Mouse (Mus musculus) embryo, embryonic 10.5 days (tissue): Measurements from ENCODE around the gene Ccdc85b.
"Not testable (repeated sequence)": the region's sequence is repeated elsewhere in the genome, so short reads cannot be mapped to it uniquely, and the experiment has no call there.

Experiments
- DNase-seq: peaks from one replicate; pipeline ENCODE4 v3.0.0-alpha.2; 2015; ENCODE audit warnings: low spot score

Gene Ccdc85b

DNA sequence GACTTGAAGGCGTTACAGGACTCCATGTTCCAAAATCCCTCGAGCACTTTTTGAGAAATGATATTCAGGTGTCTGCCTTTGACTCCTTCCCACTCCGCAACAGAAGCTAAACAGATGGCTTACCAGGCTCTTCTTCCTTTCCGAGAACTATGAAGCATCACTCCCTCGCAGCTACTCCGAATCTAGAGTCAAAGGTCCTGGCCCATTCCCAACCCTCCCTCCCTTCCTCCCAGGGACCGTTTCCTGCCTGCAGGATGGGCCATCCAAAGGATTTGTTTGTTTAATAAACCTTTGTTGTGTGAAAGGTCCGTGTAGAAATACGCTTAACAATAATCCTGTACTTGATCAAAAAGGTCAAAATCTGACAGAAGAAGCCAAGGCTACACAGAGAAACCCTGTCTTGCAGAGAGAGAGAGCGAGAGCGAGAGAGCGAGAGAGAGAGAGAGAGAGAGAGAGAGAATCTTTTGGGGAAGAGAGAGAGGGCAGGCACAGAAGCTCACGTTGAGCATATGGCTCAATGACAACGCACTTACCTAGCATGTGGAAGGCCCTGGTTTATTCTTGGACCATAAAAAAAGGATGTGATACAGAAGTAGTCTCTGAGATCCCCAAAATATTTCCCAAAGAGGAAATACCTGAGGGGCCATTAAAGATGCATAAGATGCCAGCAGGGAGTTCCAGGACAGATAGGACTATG is at the start of gene Ccdc85b:
TSS of gene Ccdc85b (minus strand) at position 149 of the 697 bp plus-strand sequence.
- no peak for DNase-seq

DNA sequence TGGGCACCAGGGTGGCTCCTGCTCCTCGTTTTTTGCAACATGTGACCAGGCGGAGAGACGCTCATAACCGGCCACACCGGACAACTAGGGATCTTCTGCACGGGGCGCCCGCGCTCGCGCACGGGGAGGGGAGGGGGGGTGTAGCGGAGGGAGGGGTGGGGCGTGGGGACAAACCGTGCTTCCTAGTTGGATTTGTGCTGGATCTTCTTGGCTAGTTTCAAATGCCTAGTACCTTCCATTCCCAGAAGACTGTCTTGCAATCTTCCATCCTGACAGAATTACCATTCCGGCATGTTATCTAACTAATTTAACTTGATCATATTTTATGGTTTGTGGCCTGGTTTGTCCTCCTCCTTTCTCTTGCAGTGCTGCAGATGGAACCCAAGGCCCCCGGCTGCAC is 46.0 kb upstream of the Ccdc85b start, which contains the start of gene 1700020D05Rik:
TSS of gene 1700020D05Rik (minus strand) at position 101 of the 400 bp plus-strand sequence.
- no peak for DNase-seq

DNA sequence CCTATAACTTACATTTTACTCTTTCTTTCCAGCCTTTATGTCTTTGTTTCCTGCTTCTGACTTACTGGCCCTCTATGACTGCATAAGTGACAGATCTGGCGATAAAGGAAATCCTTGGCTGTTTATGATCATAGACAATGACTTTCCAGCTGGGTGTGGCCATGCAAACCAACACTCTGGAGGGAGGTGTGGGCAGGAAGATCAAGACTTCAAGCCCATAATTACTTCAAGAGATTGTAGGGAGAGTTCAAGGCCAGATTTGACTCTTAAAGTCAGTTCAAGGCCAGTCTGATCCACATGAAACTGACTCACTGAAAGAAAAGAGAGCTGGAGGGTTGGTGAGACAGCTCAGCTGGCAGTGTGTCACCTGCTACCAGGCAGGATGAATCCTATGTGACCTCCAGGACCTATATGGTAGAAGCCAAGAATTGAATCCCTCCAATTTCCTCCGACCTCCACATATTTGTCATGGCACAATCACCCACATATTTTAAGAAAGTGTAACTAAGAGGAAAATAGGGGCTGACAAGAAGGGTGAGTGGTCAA is 42.7 kb upstream of the Ccdc85b start:
- DNase-seq = no peak

DNA sequence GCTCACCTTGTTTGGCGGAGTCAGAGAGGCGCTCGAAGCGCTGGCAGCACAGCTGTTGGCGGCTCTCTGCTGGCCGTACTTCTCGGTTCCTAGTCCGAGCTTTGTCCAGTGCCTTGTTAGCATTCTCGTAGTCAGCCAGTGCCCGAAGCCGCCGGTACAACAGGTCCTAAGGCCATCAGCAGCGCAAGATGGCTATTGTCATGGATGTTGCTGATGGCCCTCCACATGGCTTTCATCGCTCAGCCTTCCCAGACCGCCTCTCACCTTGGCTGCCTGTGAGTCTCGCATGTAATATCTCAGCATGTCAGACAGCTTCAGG is 38.3 kb upstream of the Ccdc85b start:
- DNase-seq = no peak

DNA sequence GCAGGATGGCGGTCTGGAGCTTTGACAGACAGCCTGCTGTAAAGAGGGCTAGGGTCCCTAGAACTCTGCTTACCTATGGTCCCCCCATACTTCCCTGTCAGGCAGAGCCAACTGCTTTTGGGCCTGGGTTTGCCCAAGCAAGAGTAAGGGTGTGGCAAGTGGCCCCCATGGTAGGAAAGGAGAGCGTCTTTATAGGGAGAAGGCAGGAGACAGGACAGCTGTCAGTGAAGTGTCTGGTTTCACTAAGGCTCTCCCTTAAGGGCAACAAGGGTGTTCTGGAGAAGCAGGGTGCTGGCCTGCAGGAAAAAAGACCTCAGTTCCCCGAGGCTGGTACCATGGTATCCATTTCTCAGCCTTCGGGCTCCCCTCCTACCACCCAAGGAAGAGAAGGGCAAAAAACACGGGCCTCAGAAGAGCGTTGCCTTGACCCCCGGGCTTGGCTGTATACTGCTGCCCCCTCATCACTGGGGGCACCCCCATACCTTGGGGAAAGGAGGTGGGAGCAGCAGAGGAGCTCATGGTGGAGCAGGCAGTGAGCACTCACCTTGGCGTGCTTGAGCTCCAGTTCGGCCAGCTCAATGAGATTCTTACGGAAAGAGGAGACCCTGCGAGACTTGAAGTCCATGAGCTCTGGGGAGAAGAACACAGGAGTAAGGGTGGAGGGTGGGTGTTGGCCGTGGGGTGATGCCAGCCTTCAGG is 37.8 kb upstream of the Ccdc85b start:
- DNase-seq = no peak

DNA sequence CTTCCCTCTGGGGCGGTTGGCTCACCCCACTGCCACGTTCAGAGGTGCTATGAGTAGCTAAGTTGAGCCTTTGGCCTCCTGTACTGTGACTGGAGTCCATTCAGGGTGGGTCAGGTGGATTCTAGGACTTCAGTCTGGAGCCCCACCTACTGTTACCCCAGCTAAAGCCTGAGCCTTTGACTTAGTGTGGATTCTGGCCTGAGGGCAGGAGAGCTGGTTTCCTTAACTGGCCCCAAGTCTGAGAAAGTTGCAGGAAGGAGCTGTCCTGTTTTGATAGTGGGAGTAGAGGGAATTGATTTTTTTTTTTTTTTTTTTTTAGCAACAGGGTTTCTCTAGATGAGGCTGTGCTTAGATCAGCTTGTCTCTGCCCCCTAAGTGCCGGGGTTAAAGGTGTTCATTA is 36.6 kb upstream of the Ccdc85b start:
- DNase-seq = no peak

DNA sequence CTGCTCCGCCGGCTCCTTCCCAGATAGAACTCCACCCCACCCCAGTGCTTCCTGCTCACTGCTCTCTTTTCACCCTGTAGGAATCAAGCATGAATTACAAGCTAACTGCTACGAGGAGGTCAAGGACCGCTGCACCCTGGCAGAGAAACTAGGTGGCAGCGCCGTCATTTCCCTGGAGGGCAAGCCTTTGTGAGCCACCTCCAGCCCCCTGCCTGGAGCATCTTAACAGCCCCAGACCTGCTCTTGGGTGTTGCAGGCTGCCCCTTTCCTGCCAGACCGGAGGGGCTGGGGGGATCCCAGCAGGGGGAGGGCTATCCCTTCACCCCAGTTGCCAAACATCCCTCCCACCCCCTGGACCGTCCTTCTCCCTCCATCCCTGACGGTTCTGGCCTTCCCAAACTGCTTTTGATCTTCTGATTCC is 35.6 kb upstream of the Ccdc85b start:
- DNase-seq = not testable (repeated sequence)

DNA sequence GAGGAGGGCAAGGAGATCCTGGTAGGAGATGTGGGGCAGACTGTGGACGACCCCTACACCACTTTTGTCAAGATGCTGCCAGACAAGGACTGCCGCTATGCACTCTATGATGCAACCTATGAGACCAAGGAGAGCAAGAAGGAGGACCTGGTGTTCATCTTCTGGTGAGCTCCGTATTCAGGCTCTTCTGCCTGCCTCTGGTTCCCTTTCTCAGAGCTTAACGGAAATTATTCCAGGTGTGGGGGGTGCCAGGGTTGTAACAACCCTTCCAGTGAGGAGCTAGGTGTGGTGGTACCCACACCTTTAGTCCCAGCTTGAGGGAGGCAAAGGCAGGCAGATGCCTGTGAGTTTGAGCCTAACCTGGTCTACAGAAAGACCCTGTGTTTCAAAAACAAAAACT is 34.9 kb upstream of the Ccdc85b start:
- DNase-seq = no peak

DNA sequence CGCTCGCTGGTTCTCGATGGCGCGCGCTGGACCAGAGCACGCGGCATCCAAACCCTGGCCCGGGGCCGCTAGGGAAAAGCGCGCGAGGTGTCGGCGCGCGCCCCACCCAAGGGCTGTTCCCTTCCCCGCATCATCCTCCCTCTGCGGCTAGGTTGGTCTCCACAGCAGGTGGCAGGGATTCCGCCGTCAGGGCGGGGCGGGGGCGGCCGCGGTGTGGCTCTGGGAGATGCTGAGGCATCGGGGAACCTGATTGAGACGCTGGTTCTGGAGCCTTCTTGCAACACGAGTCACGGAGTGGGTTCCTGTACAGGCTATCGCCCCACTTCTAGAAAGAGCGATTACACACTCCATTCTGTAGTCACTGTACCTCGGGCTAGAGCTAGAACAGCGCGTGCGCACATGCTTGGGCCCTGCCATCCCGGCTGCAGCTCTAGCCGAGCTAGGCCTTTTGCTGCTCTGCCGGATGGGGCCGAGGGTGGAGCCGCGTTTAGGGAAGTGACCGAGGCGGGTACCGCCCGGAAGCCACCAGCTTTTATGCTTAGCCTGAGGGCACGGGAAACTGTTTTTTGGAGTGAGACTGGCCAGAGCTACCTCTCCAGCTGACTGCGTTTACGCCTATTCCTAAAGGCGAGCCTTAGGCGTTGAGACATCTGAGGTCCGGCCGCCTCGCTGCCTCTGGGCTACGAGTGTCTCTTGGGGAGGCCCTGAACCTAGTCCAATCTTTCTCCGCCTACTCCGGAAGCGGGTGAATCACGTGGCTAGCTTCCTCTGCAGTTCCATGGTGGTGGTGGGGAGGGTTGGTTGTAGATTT is 33.4 kb upstream of the Ccdc85b start:
- DNase-seq = peak; percentile 86

DNA sequence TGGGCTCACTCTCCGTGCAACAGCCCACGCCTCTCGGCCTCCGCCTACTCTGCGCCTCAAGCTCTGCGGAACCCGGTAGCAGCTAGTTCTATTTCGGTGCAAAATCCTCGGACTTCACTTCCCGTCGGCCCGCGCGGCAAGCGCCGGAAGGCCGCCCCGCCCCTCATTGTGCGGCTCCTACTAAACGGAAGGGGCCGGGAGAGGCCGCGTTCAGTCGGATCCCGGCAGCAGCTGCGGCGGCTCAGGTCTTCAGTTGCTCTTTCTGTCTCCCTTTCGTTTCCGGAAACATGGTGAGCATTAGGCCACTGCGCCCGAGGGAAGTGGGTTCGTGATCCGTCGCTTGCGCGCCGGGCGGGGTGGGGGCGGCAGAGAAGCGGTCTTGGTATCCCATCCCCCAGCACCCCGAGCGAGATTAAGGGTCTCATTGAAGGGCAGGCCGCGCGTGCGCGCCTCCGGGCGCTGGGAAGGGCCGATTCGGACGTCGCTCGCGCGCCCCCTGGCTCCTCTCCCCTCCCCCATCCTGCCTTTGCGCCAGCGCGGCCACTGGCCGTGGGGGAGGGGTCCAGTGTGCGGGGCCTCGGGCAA is 32.7 kb upstream of the Ccdc85b start, which contains the start of gene Cfl1:
TSS of gene Cfl1 (plus strand) at position 143 of the 585 bp plus-strand sequence.
- DNase-seq = peak; percentile 97

DNA sequence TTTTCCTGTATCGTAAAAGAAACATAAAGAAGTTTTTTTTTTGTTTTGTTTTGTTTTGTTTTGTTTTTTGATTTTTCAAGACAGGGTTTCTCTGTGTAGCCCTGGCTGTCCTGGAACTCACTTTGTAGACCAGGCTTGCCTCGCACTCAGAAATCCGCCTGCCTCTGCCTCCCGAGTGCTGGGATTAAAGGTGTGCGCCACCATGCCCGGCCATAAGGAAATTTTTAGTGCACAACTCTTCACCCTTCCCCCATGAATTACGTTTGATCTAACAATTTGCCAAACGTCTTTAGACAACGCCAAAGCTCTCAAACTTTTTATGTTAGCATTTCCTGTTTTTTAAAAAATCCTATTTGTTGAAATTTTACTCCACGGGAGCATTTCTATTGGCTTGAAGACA is 32.0 kb upstream of the Ccdc85b start:
- DNase-seq = not testable (repeated sequence)

DNA sequence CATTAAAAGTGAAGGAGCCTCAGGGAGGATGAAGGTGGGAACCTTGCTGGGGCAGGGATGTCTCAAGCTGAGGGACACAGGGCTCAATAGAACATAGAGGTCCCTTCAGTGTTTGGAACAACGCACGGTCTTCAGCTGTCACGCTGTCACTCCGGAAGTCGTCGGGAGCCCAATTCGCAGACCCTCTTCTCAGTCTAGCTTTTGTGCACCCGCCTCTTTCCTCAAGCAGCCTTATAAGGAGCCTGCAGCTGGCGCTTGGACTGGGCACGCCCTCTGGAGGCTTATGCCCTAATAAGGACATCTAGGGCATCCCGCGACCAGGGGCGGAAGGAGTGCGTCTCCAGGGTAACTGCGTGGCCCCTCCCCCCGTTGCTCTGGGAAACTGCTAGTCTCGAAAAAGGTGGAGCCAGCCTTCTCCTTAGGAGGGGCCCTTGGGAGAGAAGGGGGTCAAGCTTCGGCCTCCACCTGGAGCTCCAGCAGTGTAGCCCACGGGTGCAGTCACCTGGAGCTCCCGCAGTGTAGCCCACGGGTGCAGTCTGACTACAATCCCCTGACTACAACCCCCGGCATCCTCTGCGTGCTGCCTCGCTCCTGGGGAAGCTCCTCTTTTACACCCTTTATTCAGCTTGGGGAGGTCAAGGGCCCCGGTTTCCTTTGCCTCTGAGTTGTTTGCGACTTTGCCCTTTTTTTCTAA is 31.3 kb upstream of the Ccdc85b start:
- DNase-seq = peak; percentile 100

DNA sequence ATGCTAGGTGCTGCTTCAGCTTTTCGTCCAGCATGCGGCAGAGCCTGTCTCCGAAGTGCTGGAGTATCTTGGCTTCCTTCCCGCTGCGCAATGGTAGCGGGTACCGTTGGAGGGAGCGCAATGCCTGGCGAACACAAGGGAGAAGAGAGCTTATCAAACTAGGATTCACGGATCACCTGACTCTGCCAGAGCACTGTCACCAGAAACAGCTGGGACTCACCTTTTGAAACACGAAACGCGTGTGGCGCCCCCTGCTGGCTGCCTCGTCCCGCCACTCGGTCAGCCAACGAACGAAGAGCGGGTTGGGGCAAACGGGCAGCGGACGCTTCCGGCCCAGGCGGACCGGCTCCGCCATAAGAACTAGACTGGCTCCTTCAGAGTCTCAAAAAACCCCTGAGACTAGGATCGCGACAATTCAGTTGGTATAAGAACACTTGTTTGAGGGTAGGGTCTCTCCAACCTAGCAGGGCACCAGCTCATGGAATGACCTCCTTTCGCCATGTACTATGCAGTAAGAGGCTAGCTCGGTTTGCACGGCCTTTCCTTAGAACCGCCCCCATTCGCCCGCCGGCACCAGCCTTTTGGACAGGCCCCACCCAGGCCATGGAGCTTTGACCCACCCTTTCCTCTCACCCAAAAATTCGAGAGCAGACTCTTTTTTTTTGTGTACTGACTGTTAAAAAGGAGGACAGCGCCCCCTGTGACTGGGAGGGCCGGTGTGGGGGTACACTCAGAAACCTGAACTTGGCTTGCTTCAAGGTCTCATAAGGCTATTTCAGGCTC is 30.3 kb upstream of the Ccdc85b start, which contains the start of gene Mus81:
TSS of gene Mus81 (minus strand) at position 635 of the 783 bp plus-strand sequence.
- DNase-seq = peak; percentile 98

DNA sequence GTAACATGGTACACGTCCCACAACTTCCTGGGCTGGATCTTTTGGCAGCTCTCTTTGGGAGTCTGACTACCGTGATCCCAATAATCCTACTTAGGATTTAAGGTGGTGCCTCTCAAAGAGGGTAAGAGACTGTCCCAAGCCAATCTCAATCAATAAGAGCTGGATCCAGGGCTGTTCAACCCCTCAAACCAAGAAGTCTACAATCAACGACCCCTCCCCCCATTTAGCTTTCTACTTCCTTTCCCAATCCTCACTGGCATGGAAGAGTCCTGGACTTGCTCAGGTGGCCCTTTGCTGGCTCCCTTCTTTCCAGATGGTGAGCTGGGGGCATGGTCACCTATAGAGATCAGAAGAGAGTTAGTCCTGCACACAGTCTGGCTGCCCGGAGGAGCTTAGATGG is 29.1 kb upstream of the Ccdc85b start:
- DNase-seq = no peak

DNA sequence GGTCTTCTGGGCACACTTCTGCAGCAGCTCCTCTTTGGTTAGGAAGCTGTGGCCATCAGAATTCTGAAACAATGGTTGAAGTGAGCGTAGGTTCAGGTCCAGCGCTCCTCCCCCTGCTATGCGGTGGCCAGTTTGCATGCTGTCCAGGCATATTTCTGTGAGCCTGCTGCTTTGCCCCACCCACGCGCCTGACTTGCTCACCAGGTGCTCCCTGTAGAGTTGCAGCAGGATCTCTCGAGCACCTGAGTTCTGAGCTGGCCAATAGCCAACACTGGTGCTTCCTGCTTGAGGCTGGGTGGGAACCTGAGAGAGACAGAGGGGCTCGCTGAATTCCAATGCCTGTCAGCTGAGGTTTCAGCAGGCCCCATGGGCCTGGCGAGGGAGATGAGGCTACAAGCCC is 28.6 kb upstream of the Ccdc85b start:
- no peak for DNase-seq

DNA sequence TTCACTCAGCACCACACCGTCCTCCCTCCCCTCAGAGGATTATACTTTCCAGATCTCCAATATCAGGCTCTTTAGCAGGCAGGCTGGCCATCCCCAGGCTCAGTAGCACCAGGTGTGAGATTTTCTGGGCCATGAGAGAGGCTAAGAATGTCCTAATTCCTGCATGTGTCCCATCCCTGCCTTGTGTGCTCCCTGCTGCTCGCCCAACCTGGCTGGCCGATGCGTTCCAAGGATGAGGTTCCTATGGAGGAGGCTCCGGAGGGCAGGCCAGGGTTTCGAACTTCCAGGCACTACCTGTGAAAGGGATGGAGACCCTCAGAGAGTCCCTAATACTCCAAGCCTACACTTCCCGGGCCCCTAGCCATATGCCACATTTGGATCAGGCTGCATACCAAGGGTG is 28.1 kb upstream of the Ccdc85b start:
- no peak for DNase-seq

DNA sequence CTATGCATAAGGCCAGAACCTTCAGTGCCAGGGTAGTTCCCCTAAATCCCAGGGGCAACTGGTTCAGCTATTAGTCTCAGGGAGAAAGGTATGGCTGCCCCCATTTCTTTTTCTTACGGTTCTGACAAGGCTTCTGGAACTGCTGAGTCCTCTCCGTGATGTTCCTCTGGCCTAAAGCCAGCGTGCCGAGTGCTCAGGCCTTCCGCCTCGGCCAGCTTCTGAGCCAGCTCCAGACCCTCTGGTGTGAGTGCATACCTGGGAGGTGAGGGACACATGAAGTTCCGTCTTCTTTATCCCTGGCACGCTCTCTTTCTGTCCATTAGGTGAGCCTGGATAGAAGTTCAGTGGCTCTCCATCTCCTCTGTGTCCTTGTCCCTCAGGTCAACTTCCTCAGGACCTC is 27.7 kb upstream of the Ccdc85b start:
- DNase-seq = no peak

DNA sequence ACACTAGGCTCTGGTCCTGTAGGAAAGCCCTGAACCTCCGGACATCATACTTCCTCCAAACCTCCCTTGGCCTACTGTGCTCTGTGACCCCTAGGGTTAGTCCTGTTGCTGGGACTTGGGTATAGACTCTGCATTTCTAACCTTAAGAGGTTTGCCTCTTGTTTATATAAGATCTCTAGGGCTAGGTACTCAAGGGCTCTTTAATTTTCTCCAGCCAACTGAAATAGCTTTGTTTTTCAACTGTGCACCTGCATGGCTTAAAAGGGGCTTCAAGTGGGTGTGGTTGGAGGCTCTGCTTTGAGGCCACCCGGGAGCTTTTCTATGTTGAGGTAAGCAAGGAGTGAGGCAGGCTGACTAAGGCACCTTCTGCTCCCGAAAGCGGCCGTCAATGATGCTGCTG is 26.8 kb upstream of the Ccdc85b start:
- DNase-seq = no peak

DNA sequence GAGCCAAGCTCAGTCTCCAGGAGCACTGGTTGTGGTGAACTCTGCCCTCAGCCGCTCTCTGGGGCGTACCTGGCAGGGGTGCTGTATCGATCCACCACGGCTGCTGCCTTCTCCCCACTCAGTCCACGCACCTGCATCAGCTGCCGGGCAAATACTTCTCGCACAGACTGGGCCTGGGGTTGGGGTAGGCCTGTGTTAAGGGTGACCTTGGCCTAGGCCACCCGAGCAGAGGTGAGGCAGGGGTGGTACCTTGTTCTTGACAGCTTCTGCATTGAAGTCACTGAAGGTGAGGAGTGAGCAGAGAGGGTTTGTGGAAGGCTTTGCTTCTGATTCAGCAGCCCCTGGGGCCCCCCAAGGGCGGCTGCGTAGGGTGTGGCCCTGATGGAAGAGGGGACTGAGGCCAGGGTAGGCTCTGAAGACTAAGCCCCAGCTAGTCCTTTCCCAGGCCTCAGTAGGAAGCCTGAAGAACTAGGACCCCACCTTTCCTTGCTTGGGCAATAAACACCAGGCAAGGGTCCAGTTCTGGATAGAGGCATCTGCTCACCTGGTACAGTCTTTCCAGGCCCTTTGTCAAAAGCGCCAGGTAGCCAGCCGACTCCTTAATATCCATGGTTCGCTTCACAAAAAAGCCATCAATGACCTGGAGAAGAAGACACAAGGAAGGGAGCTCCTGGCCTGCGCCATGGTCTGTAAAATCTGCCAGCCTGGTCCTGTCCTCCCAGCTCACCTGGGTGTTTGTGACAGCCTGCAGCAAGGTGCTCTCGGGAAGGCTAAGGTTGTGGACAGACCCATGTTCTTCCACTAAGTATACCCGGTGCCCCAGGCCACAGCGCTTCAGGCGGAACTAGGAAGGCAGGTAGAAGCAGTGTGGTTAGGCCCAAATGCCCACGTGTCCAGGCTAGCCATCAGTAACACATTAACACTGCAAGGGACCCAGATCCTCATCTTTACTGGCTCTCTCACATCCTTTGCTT is 26.0 kb upstream of the Ccdc85b start:
- DNase-seq = no peak
